Mouse (Mus musculus) adrenal gland, postnatal 25 days (tissue): ENCODE data around the gene Tmem159. TPM values are rescaled to one million over a fixed set of nuclear protein-coding genes. Genes with fewer than 3 reads are reported as not detected.

Source experiments
- DNase-seq: peaks from one replicate; pipeline ENCODE4 v3.0.0; 2021; ENCODE audit warnings: mixed read lengths
- total RNA-seq: library from RNA; stranded (reverse); gene quantifications from 2 replicates; pipeline ENCODE4 v1.2.3, GENCODE M21; 2021

Gene Tmem159
- total RNA-seq, 1 experiment from 2014 or later, result 80.3 TPM

GRCm38 (mm10) chr7:120142743-120143142, 40.6 kb downstream of the Tmem159 start:
- DNase-seq, result no peak

GRCm38 (mm10) chr7:120145191-120145590, 43.0 kb downstream of the Tmem159 start, which contains the start of gene Zp2:
Gene Zp2 (minus strand): TSS chr7:120145291.
- no peak for DNase-seq

- DNase-seq, result no peak
Measured at GRCm38 (mm10) chr7:120150257-120150656, 48.1 kb downstream of the Tmem159 start.

GRCm38 (mm10) chr7:120150898-120151297, 48.7 kb downstream of the Tmem159 start:
- DNase-seq, result no peak

- DNase-seq, result no peak
Measured at GRCm38 (mm10) chr7:120156841-120157409, 54.8 kb downstream of the Tmem159 start.

GRCm38 (mm10) chr7:120157575-120158061, 55.5 kb downstream of the Tmem159 start:
- no peak for DNase-seq

GRCm38 (mm10) chr7:120158121-120158613, 56.0 kb downstream of the Tmem159 start:
- DNase-seq, result no peak

GRCm38 (mm10) chr7:120163581-120164251, 61.6 kb downstream of the Tmem159 start:
- no peak for DNase-seq

Other genes with a start within 250 kb of the Tmem159 start
- 7.7 and 11.4 TPM in 2 replicates for gene Lyrm1, start 206.5 kb upstream of the Tmem159 start, total RNA-seq
- gene Dcun1d3, start 206.1 kb upstream of the Tmem159 start, total RNA-seq, result 27.5 and 28.3 TPM in 2 replicates
- not detected in 2 replicates for gene Dnah3, start 7.1 kb upstream of the Tmem159 start, total RNA-seq
- gene Zp2, start 42.9 kb downstream of the Tmem159 start, total RNA-seq, result 0.36 TPM in 1 of 2 replicates, not detected in the other
- 0.24 and 0.48 TPM in 2 replicates for gene Anks4b, start 71.5 kb downstream of the Tmem159 start, total RNA-seq
- gene Crym, start 99.8 kb downstream of the Tmem159 start, total RNA-seq, result 1.6 and 3.3 TPM in 2 replicates
- gene Abca14, start 101.6 kb downstream of the Tmem159 start, total RNA-seq, result not detected in 2 replicates
- gene Abca15, start 226.3 kb downstream of the Tmem159 start, total RNA-seq, result not detected in 2 replicates